Mouse (Mus musculus): ENCODE measurements around the gene Gm21836. TPM values are rescaled to one million over a fixed set of nuclear protein-coding genes. Genes with fewer than 3 reads are reported as not detected.
"Not testable (repeated sequence)": the region's sequence is repeated elsewhere in the genome, so short reads cannot be mapped to it uniquely, and the experiment has no call there.

Gene Gm21836
- total RNA-seq (2021), result not detected
- long read RNA-seq, experiment 1, result 0 reads
- long read RNA-seq, experiment 2, result 0 reads

DNA sequence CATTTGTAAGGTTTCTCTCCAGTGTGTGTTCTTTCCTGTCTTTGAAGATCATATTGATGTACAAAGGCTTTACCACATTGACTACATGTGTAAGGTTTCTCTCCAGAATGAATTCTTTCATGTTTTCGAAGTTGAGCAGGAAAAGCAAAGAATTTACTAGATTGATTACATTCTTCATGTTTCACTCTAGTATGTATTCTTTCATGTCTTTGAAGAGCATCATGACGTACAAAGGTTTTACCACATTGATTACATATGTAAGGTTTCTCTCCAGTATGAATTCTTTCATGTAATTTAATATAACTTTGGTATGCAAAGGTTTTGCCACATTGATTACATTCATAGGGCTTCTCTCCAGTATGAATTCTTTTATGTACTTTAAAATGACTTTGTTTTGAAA is at the start of gene Gm21836:
TSS of gene Gm21836 (minus strand) at position 101 of the 400 bp plus-strand sequence.
- not testable (repeated sequence) for DNase-seq

DNA sequence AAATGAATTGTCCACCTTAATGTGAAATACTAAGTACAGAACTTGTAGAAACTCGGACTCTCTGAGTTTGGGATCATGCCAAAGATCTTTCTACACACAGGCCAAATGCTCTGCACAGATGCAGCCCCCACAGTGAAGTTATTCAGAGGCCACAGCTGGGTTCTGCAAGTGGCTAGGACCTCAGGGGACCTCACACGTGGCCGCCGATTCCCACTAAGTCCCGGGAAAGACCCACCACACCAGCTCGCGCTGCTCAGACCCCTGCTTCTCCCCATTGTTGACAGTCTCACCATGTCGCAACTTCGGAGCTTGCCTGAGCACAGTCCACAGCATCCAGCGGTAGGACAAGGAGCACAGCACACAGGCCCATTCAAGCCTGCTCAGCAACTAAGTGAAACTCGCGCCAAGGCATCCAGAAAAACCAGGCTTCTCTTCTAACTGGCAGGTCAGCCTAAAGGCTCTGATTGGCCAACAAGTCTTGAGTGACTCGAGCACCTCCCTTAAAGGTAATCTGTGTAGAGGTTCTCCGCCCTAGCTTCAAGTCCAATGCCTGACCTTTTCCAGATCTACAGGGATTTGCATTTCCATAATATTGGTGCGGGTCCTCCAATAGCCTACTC is 13.1 kb downstream of the Gm21836 start:
- not testable (repeated sequence) for DNase-seq

DNA sequence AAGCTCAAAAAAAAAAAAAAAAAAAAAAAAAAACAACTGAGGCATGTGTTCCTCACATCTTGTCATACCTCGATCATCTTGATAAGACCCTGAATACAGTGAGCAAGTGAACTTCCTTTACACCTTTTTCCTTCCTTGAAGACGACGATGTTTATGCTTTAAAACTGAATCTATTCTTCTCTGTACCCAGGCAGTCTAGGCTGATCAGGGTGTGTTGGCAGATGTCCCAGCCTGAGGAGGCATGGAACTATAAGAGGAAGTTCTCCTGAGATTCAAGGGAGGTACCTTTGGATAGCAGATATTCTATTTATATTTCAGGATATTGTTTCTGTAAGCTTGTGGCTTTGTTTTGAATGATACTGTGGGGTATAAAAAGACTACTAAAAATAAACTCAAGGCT is 15.5 kb downstream of the Gm21836 start:
- peak; percentile 4 to 12 for DNase-seq

DNA sequence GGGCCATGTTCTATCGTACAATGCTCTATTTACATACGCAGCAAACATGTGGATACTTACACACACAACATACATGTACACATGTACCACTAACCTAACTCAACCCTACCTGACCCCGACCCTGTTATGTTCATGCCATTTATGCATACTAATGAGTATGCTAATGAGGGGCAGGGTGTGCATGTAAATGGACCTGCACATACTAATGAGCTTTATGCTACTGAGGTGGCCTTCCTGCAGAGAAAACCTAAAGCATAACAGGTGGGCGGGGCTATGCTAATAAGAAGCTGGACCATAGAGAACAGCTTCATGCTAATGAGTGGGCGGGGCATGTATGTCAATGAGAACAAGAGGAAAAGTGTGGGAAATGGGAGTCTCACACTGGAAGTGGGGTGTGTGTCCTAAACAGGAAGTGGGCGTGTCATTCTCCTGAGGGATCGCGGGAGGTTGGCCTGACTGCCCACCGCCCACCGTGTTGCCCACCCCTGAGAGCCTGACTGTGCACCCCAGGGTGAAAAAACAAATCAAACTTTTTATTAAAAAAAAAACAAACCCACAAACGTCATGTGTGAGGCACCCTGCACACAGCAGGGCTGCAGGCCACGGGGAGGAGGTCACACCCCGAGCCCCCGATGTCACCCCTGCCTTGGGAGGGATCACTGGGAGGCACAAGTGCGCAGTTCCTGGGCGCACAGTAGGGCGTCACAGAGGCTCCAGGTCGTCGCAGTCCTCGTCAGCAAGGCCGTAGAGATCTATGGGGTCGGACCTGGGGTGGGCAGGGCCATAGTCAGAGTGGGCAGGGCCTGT is 17.3 kb downstream of the Gm21836 start, which contains the start of gene Ppp2r3d:
TSS of gene Ppp2r3d (minus strand) at position 803 of the 807 bp plus-strand sequence.
- DNase-seq, result peak; percentile 2 to 3

DNA sequence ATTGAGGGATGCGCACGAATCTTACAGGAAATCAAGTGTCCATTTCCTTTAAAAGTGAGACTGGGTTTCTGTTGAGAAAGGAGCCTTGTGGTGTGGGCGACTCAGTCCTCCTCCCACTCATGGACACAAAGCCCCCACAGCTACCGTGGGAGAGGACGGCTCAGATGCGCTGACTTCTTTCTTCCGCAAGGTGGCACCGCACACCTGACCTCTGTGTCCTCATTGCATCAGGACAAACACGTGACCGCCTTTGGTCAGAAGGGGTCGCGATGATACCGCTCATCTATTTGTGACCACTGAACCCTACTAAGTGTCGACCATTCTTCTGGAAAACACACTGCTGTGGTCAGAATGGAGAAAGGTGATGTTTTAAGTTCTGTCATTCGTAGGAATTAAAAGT is 17.9 kb downstream of the Gm21836 start:
- no peak for DNase-seq

DNA sequence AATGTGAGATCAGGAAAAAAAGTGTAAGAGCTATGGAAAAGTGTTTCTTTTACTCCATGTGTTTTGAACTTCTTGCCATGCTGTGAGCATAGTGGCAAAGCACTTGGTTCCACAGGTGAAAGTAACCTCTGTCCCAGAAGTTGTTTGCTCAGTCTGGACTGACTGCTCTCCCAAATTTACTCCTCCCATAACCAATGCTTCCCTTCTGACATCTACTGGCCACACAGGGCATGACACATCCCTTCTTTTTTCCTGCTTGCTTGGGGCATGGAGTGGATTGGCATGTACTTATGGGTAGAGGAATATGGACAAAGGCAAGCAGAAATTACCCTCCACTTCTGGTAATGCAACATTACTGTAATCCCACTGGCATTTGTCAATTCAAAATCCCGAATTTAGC is 37.0 kb downstream of the Gm21836 start:
- DNase-seq, result peak; percentile 31 to 43

Other genes starting within 250 kb of the Gm21836 start
- 10 to 100 TPM; 14.6 to 21.4 TPM for gene 2010315B03Rik, start 181.1 kb downstream of the Gm21836 start, total RNA-seq (2021)
- 100 to 1,000 TPM in 1 of 2 experiments, 10 to 100 TPM in 1; 92.7 to 101 TPM for gene Ppp2r3d, start 16.9 kb downstream of the Gm21836 start, total RNA-seq (2021)